Mouse (Mus musculus) embryo, embryonic 10.5 days (tissue): Measurements from ENCODE around the gene Zfp598.
A peak's percentile ranks its signal among the peaks of the same experiment; 100 is the strongest.

ENCODE experiments used
- DNase-seq: peaks from one replicate; pipeline ENCODE4 v3.0.0-alpha.2; 2015; ENCODE audit warnings: low spot score

Gene Zfp598

DNA sequence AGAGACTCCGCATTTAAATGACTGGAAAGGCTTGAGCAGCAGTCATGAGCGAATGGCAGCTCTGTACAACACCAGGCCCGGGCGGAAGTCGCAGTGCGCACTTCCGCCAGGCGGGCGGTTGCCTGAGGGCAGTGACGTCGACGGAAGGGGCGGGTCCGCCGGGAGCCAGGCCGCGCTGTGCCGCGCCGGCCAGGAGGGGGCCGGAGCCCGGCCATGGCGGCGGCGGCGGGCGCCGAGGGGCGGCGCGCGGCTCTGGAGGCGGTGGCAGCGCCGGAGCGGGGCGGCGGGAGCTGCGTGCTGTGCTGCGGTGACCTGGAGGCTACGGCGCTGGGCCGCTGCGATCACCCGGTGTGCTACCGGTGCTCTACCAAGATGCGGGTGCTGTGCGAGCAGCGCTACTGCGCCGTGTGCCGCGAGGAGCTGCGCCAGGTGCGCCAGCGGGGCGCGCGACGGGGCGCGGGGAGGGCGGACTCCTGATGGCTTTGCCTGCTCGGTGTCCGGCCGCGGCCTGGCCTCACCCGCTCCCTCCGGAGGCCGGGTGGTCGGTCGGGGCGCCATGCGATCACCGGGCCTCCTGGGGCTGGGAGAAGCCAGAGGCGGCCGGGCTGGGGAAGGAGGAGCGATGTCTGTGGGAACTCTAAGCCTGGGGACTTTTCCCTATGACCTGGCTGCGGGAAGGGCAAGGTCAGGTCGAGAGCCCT, at the start of gene Zfp598:
TSS of gene Zfp598 (plus strand) at position 143 of the 701 bp plus-strand sequence.
- DNase-seq, result peak; percentile 95

DNA sequence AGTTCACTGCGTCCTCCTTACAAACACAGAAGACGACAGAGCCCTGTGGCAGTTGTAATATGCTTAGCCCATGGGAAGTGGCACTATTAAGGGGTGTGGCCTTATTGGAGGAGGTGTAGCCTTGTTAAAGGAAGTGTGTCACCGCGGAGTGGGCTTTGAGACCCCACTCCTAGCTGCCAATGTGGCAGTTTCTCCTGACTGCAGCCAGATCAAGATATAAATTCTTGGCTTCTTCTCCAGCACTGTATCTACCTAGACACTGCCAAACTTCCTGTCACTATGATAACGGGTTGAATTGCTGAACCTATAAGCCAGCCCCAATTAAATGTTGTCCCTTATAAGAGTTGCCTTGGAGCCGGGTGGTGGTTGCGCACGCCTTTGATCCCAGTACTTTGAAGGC, 44.0 kb upstream of the Zfp598 start:
- no peak for DNase-seq

- DNase-seq, result peak; percentile 81
These were observed 40.8 kb upstream of the Zfp598 start for GRCm38 (mm10) chr17:24628646-24629045.

DNA sequence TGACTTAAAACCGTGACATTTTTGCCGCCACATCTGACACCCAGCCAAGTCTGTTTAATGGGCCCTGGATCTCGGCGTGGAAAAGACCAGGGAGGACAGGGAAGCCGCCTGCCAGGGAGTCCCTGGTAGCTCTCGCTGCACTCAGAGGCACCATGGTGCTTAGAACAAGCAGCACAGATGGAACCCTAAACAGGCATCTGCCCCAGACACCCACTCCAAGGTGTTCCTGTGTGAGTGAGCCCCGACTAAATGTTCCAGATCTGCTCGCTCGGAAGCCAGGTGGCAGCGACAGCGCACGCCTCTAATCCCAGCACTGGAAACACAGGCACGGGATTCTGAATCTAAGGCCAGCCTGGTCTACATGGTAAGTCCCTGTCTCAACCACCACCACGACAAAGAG, 39.4 kb upstream of the Zfp598 start:
- DNase-seq, result no peak

DNA sequence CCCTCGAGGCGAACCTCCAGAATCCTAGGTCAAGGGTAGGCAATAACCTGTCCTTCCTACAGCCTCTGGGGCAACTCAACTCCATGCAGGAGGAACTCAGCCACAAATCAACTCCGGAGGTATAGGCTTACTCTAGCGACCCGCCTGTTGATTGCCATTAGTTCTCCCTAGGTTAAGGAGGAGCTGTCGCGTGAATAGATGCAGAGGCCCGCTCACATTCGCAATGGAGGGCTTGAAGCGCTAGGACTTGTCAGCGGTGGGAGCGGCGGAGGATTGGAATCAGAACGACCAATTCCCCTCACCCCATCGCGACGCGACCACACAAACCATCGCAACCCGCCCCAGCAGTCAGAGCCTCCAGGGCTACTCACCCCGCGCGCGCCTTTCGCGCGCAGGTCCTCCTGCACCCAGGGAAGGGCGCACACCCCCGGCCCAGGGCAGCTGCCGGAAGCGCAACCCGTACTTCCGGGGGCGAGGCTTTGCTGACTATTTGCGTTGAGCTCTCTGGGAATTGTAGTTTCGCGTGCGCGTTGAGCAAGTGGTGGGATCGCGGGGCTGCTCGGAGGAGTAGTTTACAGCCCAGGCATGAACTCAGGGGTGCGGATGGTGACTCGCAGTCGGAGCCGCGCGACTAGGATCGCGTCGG, 37.2 kb upstream of the Zfp598 start, which contains the start of the genes Tsc2 and Nthl1:
TSS of gene Tsc2 (minus strand) at position 464 of the 646 bp plus-strand sequence.
TSS of gene Nthl1 (plus strand) at position 514 of the 646 bp plus-strand sequence.
- peak; percentile 95 for DNase-seq

DNA sequence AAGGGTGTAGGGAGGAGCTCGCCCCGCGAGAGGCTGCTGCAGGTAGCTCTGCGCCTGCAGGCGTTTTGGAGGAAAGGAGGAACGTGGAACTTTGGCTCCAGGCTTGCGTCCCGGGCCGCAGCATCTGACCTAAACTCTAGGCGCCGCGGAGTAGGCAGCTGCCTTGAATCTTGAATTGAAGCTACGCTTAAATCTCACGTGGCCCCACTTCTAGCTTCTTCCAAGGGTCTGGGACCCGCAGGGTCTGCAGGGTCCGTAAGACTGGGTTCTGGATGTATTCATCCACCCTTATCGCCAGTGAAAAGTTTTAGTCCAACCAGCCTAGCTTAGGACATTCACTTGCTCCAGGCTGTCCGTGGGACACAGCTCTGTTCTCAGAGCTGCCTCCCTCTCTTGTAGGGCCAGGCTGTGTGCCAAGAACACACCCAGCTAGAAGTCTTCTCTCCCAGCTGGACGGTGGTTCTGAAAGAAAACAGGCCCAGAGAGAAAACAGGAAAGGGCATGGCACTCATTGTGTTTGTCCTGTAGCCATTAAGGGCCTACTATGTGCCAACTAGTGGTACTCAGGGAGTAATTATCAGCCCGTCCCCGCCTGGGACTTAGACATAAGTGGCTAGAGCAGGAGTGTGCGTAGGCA, 36.6 kb upstream of the Zfp598 start:
- DNase-seq, result no peak

- no peak for DNase-seq
These were observed 35.7 kb upstream of the Zfp598 start for GRCm38 (mm10) chr17:24633831-24634230.

DNA sequence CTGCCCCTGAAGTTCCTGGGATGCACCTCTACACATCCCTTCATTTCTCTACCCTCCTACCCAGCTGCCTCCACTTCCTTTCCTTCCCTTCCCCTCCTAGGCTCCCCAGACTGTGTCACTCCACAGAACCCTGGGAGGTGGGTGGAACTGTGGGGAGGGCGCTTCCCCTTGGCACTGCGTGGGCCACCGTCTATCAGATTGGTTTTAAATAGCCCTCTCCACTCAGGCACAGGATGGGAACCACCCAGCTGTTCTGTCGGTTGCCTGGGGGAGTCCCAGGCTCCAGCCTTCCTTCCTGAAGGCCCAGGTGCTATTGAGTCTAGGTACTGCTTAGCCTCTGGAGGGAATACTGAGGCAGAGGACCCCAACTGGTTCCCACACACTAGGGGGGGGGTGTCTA, 34.5 kb upstream of the Zfp598 start:
- no peak for DNase-seq

DNA sequence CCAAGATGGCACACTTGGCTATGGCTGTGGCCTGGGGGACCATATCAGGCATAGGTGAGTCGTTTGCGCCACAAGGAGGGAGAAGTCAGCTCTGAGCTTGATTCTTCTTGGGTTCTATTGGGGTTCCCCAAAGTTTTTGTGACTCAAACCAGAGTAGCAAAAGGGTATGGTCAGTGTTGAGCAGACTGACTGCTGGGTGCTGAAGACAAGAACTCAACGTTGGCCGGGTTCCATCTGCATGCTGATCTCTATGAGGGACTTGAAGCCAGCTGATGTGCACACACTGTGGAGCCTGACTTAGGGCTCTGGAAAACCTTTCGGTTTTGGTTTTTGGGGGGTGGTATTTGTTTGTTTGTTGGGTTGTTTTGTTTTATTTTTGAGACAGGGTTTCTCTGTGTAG, 33.8 kb upstream of the Zfp598 start:
- DNase-seq, result no peak

DNA sequence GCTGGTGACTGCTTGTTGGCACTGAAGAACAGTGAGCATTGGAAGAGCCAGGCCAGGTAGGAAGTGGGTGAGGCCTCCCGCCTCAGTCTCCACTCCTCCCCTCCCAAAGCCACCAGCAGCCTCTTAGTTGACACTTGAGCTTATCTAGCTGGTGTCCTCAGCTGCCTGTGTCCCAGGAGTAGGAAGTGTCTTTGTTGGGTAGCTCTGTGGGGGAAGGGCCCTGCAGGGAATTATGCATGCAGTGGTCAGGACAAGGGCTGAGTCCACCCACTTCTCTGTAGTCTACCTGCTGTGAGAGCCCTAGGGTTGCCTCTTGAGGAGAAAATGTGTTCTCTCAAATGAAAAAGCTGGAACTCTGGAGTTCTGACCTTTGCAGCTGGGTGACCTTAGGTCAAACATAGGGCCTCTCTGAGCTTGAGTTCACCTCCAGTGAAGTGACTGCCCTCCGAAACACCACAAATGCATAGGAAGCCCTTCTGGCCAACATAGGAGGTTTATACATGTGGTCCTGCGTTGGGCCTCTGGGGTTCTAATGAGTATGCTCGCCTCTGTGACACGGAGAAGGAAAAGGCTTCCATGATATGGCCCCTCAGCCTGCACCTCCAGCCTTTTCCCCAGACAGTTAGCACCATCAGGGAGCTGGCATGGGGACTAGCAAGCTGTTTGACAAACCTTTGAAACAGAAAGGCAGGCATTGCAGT, 32.6 kb upstream of the Zfp598 start:
- no peak for DNase-seq

GRCm38 (mm10) chr17:24638214-24638613, 31.3 kb upstream of the Zfp598 start:
- no peak for DNase-seq

- no peak for DNase-seq
These were observed 30.6 kb upstream of the Zfp598 start for GRCm38 (mm10) chr17:24638840-24639239.

DNA sequence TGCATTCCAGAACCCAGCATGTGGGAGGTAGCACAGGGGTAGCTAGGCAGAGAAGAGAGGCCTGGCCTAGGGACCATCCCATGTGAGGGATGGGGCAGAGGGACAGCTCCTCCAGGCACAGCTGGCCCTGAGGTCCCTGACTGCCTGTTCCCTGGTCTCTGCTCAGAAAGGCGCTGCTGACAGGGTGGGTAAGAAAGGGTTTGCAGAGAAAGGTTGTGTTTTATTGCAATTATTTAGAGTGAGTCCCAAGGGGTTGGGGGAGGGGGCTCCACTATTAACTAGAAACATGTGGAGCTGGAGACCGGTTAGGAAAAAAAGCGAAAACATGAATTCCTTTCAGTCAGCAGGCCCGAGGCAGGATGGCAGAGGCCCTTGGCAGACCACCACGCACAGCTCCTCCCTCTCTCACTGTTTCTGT, 29.9 kb upstream of the Zfp598 start:
- peak; percentile 68 for DNase-seq

DNA sequence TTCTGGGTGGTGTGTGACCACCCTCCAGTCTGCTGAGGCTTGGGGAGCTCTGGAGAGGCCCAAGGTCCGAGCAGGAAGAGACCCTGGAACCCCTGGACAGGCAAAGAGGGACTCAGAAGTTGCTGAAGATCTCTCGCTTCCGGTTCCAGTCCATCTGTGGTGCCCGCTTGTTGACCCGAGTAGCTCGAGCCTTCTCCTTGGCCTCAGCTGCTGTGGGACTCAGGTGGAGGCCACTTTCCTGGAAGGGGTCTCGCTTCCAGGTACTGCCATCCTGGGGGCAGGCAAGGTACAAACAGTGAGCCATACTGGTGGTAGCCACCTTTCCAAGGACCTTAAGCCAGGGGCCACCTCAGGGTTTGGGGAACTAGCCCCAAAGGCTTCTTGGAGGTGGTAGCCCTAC, 29.4 kb upstream of the Zfp598 start:
- no peak for DNase-seq

GRCm38 (mm10) chr17:24640581-24640980, 28.9 kb upstream of the Zfp598 start:
- no peak for DNase-seq

- no peak for DNase-seq
These were observed 27.5 kb upstream of the Zfp598 start for GRCm38 (mm10) chr17:24641944-24642343.

- DNase-seq, result no peak
These were observed 26.6 kb upstream of the Zfp598 start for GRCm38 (mm10) chr17:24642791-24643343.

- DNase-seq, result no peak
These were observed 25.3 kb upstream of the Zfp598 start for GRCm38 (mm10) chr17:24644030-24644715.

GRCm38 (mm10) chr17:24644875-24645721, 24.4 kb upstream of the Zfp598 start:
- DNase-seq, result no peak

DNA sequence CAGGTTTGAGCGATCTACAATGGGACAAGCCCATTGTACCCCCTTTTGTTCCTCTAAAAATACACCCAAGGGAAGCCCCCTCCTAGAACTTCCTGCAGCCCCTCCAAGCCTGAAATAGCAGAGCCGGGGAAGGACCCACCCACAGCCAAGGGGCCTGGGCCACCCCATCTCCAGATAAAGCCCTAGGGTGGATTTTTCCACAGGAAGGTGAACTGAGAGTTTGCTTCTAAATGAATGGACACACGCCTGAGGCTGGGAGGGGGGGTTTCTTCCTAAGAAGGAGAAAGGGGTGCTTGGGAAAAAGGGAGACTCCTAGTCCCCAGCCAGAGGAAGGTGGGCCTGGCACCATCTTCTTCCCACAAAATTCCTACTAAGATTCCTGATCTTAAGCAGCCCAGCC, 23.6 kb upstream of the Zfp598 start:
- no peak for DNase-seq

DNA sequence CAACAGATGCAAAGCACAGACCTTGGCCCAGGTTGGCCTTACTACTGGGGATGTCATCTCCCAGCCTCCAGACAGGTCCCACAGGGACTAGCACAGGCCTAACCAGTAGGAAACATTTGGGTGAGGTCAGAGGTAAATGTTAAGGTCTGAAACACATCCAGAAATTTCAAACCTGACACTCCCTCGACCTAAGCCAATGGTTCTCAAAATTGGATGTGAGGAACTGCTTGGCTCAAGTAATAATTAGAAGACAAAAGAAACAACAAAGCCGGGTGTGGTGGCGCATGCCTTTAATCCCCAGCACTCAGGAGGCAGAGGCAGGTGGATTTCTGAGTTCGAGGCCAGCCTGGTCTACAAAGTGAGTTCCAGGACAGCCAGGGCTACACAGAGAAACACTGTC, 23.1 kb upstream of the Zfp598 start:
- DNase-seq, result no peak
